ENCODE assay signal across 8 mouse cellular contexts in the genomic region with DNA sequence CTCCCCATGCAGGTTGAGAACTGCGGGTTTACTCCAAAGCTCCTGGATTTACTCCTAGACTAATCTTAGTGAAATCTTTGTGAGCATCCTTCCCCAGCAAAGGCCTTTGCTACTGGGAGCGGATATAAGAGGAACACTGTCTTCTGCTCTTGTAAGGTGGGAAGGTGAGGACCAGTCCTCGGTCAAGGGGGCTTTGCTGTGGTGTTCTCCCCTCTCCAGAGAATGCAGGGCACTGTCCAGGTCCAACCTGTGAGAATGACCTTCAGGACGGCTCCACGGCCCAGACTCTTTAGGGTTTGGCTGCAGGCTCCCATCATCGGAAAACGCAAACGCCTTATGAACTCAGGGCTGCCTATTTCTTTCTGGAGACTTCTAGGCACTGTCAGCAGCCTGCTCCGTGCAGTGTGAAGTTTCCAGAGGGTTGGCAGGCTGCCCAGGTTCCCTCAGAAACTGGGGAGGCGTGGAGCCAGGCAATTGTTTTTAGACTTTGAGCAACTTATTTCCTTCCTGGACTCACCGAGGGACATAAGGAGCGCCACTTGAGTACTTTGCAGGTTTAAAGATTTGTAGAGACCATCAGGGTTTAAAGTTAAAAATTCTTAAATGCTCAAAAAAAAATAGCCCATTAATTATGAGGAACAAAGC.
DNase-seq lines count a peak whose midpoint lies in the region; ATAC-seq lines count a peak whose summit lies in the region.

No protein-coding gene starts in this region.

- H3K27ac ChIP-seq in liver, embryonic 11.5 days (ENCODE audit: low read depth, low read length) = no peak overlapping the region
- H3K27ac ChIP-seq in embryonic facial prominence, embryonic 14.5 days (replicated peaks; ENCODE audit: low read depth, low read length) = no peak overlapping the region
- H3K27ac ChIP-seq in heart, embryonic 10.5 days = peak overlapping the region; percentile 79
- peak overlapping the region; percentile 72 for H3K27ac ChIP-seq in lung, embryonic 15.5 days

- no peaks in the 10 kb centered on the region for H3K4me1 ChIP-seq in liver, embryonic 11.5 days (replicated peaks; ENCODE audit: control insufficient read depth, insufficient read depth, low read length)
- peaks cover 8% of the 10 kb centered on the region for H3K4me1 ChIP-seq in embryonic facial prominence, embryonic 14.5 days (ENCODE audit: control insufficient read depth, insufficient read depth, low read length)
- H3K4me1 ChIP-seq in heart, embryonic 10.5 days = peaks cover 19% of the 10 kb centered on the region
- H3K4me1 ChIP-seq in lung, embryonic 15.5 days = peaks cover 19% of the 10 kb centered on the region

- no peak overlapping the region for H3K4me2 ChIP-seq in liver, embryonic 11.5 days
- no peak overlapping the region for H3K4me2 ChIP-seq in embryonic facial prominence, embryonic 14.5 days (ENCODE audit: low read depth, low read length)
- no peak overlapping the region for H3K4me2 ChIP-seq in lung, embryonic 15.5 days

- no peaks in the 10 kb centered on the region for H3K9me3 ChIP-seq in liver, embryonic 11.5 days (ENCODE audit: control insufficient read depth, low read length)
- H3K9me3 ChIP-seq in embryonic facial prominence, embryonic 14.5 days (ENCODE audit: control insufficient read depth, low read length) = no peaks in the 10 kb centered on the region
- H3K9me3 ChIP-seq in heart, embryonic 10.5 days = no peaks in the 10 kb centered on the region
- no peaks in the 10 kb centered on the region for H3K9me3 ChIP-seq in lung, embryonic 15.5 days

- H3K4me3 ChIP-seq in liver, embryonic 11.5 days (ENCODE audit: low read depth, low read length) = no peak overlapping the region
- no peak overlapping the region for H3K4me3 ChIP-seq in embryonic facial prominence, embryonic 14.5 days (ENCODE audit: low read depth, low read length)
- H3K4me3 ChIP-seq in heart, embryonic 10.5 days = no peak overlapping the region
- H3K4me3 ChIP-seq in lung, embryonic 15.5 days = no peak overlapping the region

- no peak overlapping the region for H3K9ac ChIP-seq in liver, embryonic 11.5 days (ENCODE audit: low read depth, low read length)
- H3K9ac ChIP-seq in embryonic facial prominence, embryonic 14.5 days (ENCODE audit: low read depth, low read length) = no peak overlapping the region
- H3K9ac ChIP-seq in lung, embryonic 15.5 days = no peak overlapping the region

- no peak for ATAC-seq in liver, embryonic 11.5 days (replicated peaks; ENCODE audit: low FRiP score)
- peak; percentile 85 for ATAC-seq in embryonic facial prominence, embryonic 14.5 days (ENCODE audit: low read depth)
- peak; percentile 81 for ATAC-seq in lung, embryonic 15.5 days (ENCODE audit: borderline replicate concordance, extremely low read depth, low FRiP score, low TSS enrichment)

- no peaks in the 10 kb centered on the region for H3K27me3 ChIP-seq in liver, embryonic 11.5 days (replicated peaks; ENCODE audit: control insufficient read depth, insufficient read depth, low read length)
- H3K27me3 ChIP-seq in embryonic facial prominence, embryonic 14.5 days (replicated peaks; ENCODE audit: control insufficient read depth, insufficient read depth, low read length) = no peaks in the 10 kb centered on the region
- no peaks in the 10 kb centered on the region for H3K27me3 ChIP-seq in heart, embryonic 10.5 days (ENCODE audit: insufficient read depth, poor library complexity, severe bottlenecking)
- H3K27me3 ChIP-seq in lung, embryonic 15.5 days = no peaks in the 10 kb centered on the region

- no peaks in the 10 kb centered on the region for H3K36me3 ChIP-seq in liver, embryonic 11.5 days (ENCODE audit: control insufficient read depth, insufficient read depth, low read length)
- no peaks in the 10 kb centered on the region for H3K36me3 ChIP-seq in embryonic facial prominence, embryonic 14.5 days (ENCODE audit: control insufficient read depth, insufficient read depth, low read length)
- H3K36me3 ChIP-seq in heart, embryonic 10.5 days = no peaks in the 10 kb centered on the region
- H3K36me3 ChIP-seq in lung, embryonic 15.5 days = no peaks in the 10 kb centered on the region

- WGBS in liver, embryonic 11.5 days = 79% methylated on average over 12 of the region's 12 CpGs
- 31% methylated on average over 12 of the region's 12 CpGs for WGBS in embryonic facial prominence, embryonic 14.5 days
- 55% methylated on average over 12 of the region's 12 CpGs for WGBS in heart, embryonic 10.5 days
- WGBS in lung, embryonic 15.5 days = 28% methylated on average over 12 of the region's 12 CpGs

- peak; percentile 59 for DNase-seq in liver
- DNase-seq in liver, embryonic 11.5 days (ENCODE audit: low spot score) = no peak
- peak; percentile 93 for DNase-seq in embryonic facial prominence, embryonic 14.5 days (ENCODE audit: low spot score)
- no peak for DNase-seq in heart, embryonic 10.5 days (ENCODE audit: low spot score)
- peak; percentile 92 to 94 for DNase-seq in kidney, postnatal 36 days
- peak; percentile 74 for DNase-seq in testis, postnatal 10 days (ENCODE audit: low spot score)
- no peak for DNase-seq in thymus, postnatal 0 days (ENCODE audit: low spot score)

Comparison
In these comparisons a context has a peak if more than half of its experiments do, and no peak if none do; other contexts are left out.
1. DNase-seq: peak in liver (single experiment), embryonic facial prominence, embryonic 14.5 days (single experiment), kidney, postnatal 36 days (2 of 2) and testis, postnatal 10 days (single experiment); none in liver, embryonic 11.5 days (single experiment), heart, embryonic 10.5 days (single experiment) and thymus, postnatal 0 days (single experiment).
2. H3K27ac ChIP-seq: peak in heart, embryonic 10.5 days (single experiment) and lung, embryonic 15.5 days (single experiment); none in liver, embryonic 11.5 days (single experiment) and embryonic facial prominence, embryonic 14.5 days (single experiment).